Mouse (Mus musculus) bone marrow, adult 2 months (tissue): ENCODE results near the gene Heatr5b.

Source experiments
- CTCF ChIP-seq: fragments of 200-500 bp; IDR thresholded peaks from 2 replicates; pipeline ENCODE4 v1.5.1; 2011; ENCODE audit warnings: low read length, control low read depth; ENCODE audit not compliant: control insufficient read depth, insufficient read depth
- POLR2A ChIP-seq: fragments of 200-500 bp; IDR thresholded peaks from 2 replicates; pipeline ENCODE4 v1.6.1; 2011; ENCODE audit warnings: low read depth, mild to moderate bottlenecking, control low read depth, low read length, borderline replicate concordance; ENCODE audit not compliant: control insufficient read depth

- TF ChIP-seq CTCF (no peak), POLR2A (no peak)
Observed at GRCm38 (mm10) chr17:78766084-78766483, 69.1 kb downstream of the Heatr5b start.
